Mouse (Mus musculus) midbrain, embryonic 14.5 days (tissue): ENCODE measurements around the gene Dnajb14. TPM values are rescaled to one million over a fixed set of nuclear protein-coding genes. Genes with fewer than 3 reads are reported as not detected.

Experiments
- ATAC-seq: fragments of 200-750 bp; cut with Nextera tagmentation; 2 replicates; pipeline ENCODE4 v1.8.0; 2017; ENCODE audit warnings: moderate number of reproducible peaks, moderate library complexity; ENCODE audit not compliant: low FRiP score, low TSS enrichment
- DNase-seq: peaks from one replicate; pipeline ENCODE4 v3.0.0-alpha.2; 2015
- H3K27ac ChIP-seq: fragments of 300-500 bp; sonication (generic); replicated peaks from 2 replicates; pipeline ENCODE4 v1.5.1; 2014; ENCODE audit warnings: mild to moderate bottlenecking, low read depth, low read length, moderate library complexity
- H3K27me3 ChIP-seq: fragments of 300-500 bp; sonication (generic); 2 replicates; pipeline ENCODE4 v1.6.1; 2014; ENCODE audit warnings: low read length, control low read depth, mixed read lengths; ENCODE audit not compliant: control insufficient read depth, insufficient read depth
- H3K36me3 ChIP-seq: fragments of 300-500 bp; sonication (generic); 2 replicates; pipeline ENCODE4 v1.6.1; 2014; ENCODE audit warnings: low read length, control low read depth; ENCODE audit not compliant: control insufficient read depth, insufficient read depth
- H3K4me1 ChIP-seq: fragments of 300-500 bp; sonication (generic); 2 replicates; pipeline ENCODE4 v1.6.1; 2014; ENCODE audit warnings: mild to moderate bottlenecking, antibody characterized with exemption, low read length, control low read depth; ENCODE audit not compliant: control insufficient read depth, insufficient read depth
- H3K4me2 ChIP-seq: fragments of 300-500 bp; sonication (generic); 2 replicates; pipeline ENCODE4 v1.6.1; 2014; ENCODE audit warnings: mild to moderate bottlenecking, low read length, moderate library complexity
- H3K4me3 ChIP-seq: fragments of 300-500 bp; sonication (generic); replicated peaks from 2 replicates; pipeline ENCODE4 v1.5.1; 2014; ENCODE audit warnings: low read depth, low read length
- H3K9ac ChIP-seq: fragments of 300-500 bp; sonication (generic); replicated peaks from 2 replicates; pipeline ENCODE4 v1.6.1; 2014; ENCODE audit warnings: mild to moderate bottlenecking, low read length, moderate library complexity
- H3K9me3 ChIP-seq: fragments of 300-500 bp; sonication (generic); 2 replicates; pipeline ENCODE4 v1.6.1; 2016; ENCODE audit warnings: low read length, control low read depth, mixed read lengths; ENCODE audit not compliant: control insufficient read depth
- WGBS: fragments of 180-500 bp; shearing (Covaris S2); extraction: QIAGEN DNeasy Blood & Tissue Kit; methylation state at CpG from one replicate; pipeline ENCODE4 v1.1.7; 2014; 5-methylcytosine and 5-hydroxymethylcytosine counted together
- polyA plus RNA-seq: library from polyadenylated mRNA; unstranded; fragments of >200 nt; fragmentation: Nextera tagmentation; extraction: Ambion mirVana; gene quantifications from 2 replicates; pipeline ENCODE4 v1.2.1, GENCODE M21; 2014

The Dnajb14 gene
- polyA plus RNA-seq, result 14.0 and 15.8 TPM in 2 replicates

DNA sequence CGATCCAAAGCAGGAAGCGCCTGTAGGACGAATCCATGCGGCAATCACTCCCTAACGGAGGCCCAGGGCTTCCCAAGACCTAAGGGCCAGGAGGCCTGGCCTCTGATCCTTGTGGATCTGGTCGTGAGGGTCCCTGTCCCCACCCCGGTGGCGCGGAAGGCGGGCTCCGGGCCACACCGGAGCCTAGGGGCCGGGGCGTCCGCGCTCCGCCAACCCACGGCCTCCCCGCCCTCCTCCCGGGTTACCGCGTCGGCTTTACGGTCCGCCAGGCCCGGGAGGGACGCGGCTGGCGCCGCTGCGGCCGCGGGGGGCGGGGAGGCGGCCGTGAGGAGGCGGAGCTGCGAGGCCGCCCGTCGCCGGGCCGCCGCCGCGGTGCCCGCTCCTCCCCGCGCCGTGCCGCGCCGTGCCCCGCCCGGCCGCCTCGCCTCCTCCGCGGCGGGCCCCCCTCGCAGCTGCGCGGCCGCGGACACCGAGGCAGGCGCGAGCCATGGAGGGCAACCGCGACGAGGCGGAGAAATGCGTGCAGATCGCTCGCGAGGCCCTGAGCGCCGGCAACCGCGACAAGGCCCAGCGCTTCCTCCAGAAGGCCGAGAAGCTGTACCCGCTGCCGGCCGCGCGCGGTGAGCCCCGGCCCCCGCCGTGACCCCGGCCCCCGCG lies at the start of gene Dnajb14:
TSS of gene Dnajb14 (plus strand) at position 239 of the 657 bp plus-strand sequence.
- peak within 1 kb of the TSS; percentile 98 for H3K9ac ChIP-seq
- under 1% methylated on average over 78 of the region's 94 CpGs for WGBS
- peaks cover 8% of the 10 kb centered on the region; the same call in 1 of the 2 replicates for H3K36me3 ChIP-seq
- peak within 1 kb of the TSS; percentile 75 for H3K4me3 ChIP-seq
- DNase-seq, result peak; percentile 81
- peak within 1 kb of the TSS; percentile 80 for H3K4me2 ChIP-seq
- ATAC-seq, result peak; percentile 19
- H3K9me3 ChIP-seq, result no peaks in the 10 kb centered on the region
- H3K4me1 ChIP-seq, result peaks cover 7% of the 10 kb centered on the region; the same call in 1 of the 2 replicates
- peak within 1 kb of the TSS; percentile 98 for H3K27ac ChIP-seq
- no peaks in the 10 kb centered on the region for H3K27me3 ChIP-seq

DNA sequence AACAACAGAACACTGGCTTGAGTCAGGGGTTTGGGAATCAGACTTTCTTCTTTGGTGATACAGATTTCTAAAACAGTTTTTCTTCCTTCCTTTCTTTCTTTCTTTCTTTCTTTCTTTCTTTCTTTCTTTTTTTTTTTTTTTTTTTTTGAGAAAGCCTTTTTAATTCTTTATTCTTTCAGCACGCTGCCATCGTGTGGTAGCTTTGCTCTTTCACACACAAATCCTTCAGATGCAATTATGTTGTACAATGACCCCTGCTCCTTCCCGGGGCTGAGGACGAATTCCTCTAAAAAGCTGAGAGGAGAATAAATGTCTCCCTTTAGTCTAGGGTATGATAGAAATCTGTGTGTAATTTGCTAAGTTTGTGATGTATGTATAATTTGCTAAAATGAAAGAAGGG lies 48.8 kb upstream of the Dnajb14 start:
- peaks cover 3% of the 10 kb centered on the region; the same call in 1 of the 2 replicates for H3K4me1 ChIP-seq
- no peaks in the 10 kb centered on the region for H3K27me3 ChIP-seq
- 8% methylated on average over 4 of the region's 4 CpGs for WGBS
- no peak overlapping the region for H3K4me2 ChIP-seq
- H3K4me3 ChIP-seq, result no peak overlapping the region
- DNase-seq, result peak; percentile 68
- H3K9me3 ChIP-seq, result no peaks in the 10 kb centered on the region
- H3K9ac ChIP-seq, result no peak overlapping the region
- no peak overlapping the region for H3K27ac ChIP-seq
- no peaks in the 10 kb centered on the region for H3K36me3 ChIP-seq
- no peak for ATAC-seq

DNA sequence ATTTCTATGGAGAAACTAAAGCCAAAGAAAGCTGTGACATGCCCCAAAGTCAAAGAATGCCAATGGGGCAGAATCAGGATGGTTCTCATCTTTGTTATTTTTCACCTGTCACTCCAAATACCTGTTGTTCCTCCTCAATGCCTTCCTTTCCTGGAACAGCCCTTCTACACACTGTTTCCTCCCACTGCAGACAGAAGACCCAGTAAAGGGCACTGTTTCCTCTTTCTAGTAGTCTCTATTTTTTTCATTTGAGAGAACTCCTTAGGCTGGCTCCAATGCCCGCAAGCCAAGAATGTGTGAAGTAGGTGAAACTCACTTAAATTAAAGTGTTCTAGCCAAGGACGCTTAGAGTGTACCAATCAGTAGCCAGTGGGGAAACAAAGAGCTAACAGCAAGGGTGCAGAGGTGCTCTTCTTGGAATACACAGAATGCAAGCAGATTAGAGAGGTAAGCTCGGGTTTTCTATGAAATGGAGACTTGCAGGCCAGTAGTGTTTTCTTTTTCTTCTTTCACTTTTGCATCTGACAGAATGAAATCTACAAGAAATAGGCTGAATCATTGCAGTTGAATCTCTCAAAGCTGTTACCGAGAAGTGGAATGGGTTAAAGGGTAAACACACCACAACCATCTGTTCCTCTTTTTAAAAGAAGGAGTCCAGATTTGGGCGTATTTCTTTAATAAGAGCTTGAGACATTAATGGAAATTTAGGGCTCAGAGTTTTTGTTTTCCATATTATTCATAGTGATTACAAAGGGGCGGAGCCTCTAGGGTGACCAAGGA lies 46.6 kb upstream of the Dnajb14 start:
- Histone ChIP-seq H3K4me3 (no peak overlapping the region), H3K36me3 (no peaks in the 10 kb centered on the region), H3K4me2 (no peak overlapping the region), H3K4me1 (peaks cover 3% of the 10 kb centered on the region; the same call in 1 of the 2 replicates), H3K27me3 (no peaks in the 10 kb centered on the region), H3K9ac (no peak overlapping the region), H3K27ac (no peak overlapping the region), H3K9me3 (no peaks in the 10 kb centered on the region)
- 82% methylated on average over 6 of the region's 6 CpGs for WGBS
- ATAC-seq (no peak), DNase-seq (no peak)

DNA sequence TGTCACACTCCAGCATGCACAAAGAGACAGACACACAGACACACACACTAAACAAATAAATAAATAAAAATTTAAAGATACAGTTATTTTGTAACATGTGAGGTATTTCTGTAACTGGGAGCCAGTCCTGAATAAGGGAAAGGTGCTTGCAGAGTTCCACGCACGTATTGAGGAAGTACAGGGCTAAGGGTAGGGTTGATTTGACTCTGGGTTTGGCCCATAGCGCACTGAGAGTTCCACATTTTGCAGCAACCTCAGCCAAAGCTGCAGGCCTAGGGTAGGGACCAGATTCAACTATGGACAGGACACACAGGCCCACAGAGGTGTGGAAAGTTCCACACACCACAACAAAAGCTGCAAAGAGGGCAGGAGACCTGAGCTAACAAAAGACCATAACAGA lies 44.2 kb upstream of the Dnajb14 start:
- H3K4me2 ChIP-seq, result no peak overlapping the region
- no peaks in the 10 kb centered on the region for H3K4me1 ChIP-seq
- no peak overlapping the region for H3K27ac ChIP-seq
- WGBS, result 97% methylated on average over 3 of the region's 3 CpGs
- H3K36me3 ChIP-seq, result no peaks in the 10 kb centered on the region
- no peak for DNase-seq
- H3K4me3 ChIP-seq, result no peak overlapping the region
- H3K27me3 ChIP-seq, result no peaks in the 10 kb centered on the region
- H3K9ac ChIP-seq, result no peak overlapping the region
- no peaks in the 10 kb centered on the region for H3K9me3 ChIP-seq
- ATAC-seq, result no peak

DNA sequence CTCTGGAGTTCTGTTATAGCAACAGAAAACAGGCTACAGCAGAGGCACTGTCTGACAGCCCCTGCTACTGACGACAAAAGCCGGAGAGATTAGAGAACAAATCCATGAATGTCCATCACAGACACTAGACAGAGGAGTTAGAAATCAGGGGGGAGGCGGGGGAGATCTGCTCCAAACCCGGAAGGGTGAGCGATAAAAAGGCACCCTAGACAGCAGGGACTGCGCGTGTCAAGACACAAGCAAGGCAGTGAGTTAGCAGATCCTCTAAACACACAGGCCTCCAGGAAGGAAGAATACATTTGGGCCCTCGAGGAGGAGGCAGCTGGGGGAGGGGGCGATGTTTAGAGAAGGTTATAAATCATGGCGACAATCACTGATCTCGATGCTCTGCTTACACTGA lies 39.8 kb upstream of the Dnajb14 start:
- peak; percentile 24 for DNase-seq

DNA sequence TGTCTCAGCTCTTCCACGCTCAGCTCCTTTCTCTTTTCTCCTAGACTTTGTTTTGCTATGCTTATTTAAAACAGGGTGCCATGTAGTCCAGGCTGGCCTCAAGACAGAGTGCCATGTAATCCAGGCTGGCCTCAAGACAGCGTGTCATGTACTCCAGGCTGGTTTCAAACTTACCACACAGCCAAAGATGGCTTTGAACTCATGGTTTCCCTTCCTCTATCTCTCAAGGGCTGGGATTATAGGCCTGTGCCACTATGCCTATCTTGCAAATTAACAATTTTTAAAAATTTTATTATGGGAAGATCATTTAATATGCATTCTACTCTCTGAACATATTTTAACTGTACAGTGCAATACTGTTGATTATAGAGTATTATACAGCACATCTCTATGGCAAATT lies 36.3 kb upstream of the Dnajb14 start:
- H3K4me1 ChIP-seq, result no peaks in the 10 kb centered on the region
- DNase-seq (no peak), ATAC-seq (no peak)
- H3K9me3 ChIP-seq, result no peaks in the 10 kb centered on the region
- H3K4me3 ChIP-seq, result no peak overlapping the region
- no peaks in the 10 kb centered on the region for H3K27me3 ChIP-seq
- H3K9ac ChIP-seq, result no peak overlapping the region
- 93% methylated on average over 2 of the region's 2 CpGs for WGBS
- H3K4me2 ChIP-seq, result no peak overlapping the region
- H3K27ac ChIP-seq, result no peak overlapping the region
- H3K36me3 ChIP-seq, result no peaks in the 10 kb centered on the region

More for the DNA sequence above, 39.8 kb upstream of the Dnajb14 start:
- H3K4me1 ChIP-seq, result no peaks in the 10 kb centered on the region
- no peaks in the 10 kb centered on the region for H3K9me3 ChIP-seq
- no peaks in the 10 kb centered on the region for H3K36me3 ChIP-seq
- no peak overlapping the region for H3K27ac ChIP-seq
- no peak overlapping the region for H3K4me2 ChIP-seq
- no peak overlapping the region for H3K9ac ChIP-seq
- 30% methylated on average over 11 of the region's 11 CpGs for WGBS
- no peak overlapping the region for H3K4me3 ChIP-seq
- ATAC-seq, result peak; percentile 37; the same call in 1 of the 2 replicates
- H3K27me3 ChIP-seq, result no peaks in the 10 kb centered on the region

DNA sequence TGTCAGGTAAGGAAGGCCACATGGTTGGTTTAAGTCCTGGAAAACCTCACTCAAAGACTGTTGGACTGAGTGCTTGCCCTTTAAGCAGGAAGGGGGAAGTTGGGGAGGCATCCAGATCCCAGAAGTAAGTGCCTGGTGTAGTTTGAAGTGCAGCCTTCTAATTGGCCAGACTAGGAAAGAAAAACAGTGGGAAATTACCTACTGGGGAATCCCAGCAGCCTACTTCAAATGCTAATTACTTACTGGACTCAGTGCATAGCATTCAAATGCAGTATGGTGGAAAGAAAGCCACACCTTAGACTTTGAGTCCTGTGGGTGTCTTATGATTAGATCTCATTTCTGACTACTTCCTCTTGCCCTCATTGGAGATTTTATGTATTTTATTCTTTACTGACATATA lies 34.3 kb upstream of the Dnajb14 start:
- no peak overlapping the region for H3K4me2 ChIP-seq
- no peaks in the 10 kb centered on the region for H3K9me3 ChIP-seq
- H3K4me1 ChIP-seq, result no peaks in the 10 kb centered on the region
- H3K36me3 ChIP-seq, result no peaks in the 10 kb centered on the region
- no peaks in the 10 kb centered on the region for H3K27me3 ChIP-seq
- no peak overlapping the region for H3K9ac ChIP-seq
- H3K4me3 ChIP-seq, result no peak overlapping the region
- no peak overlapping the region for H3K27ac ChIP-seq
- ATAC-seq (no peak), DNase-seq (no peak)

DNA sequence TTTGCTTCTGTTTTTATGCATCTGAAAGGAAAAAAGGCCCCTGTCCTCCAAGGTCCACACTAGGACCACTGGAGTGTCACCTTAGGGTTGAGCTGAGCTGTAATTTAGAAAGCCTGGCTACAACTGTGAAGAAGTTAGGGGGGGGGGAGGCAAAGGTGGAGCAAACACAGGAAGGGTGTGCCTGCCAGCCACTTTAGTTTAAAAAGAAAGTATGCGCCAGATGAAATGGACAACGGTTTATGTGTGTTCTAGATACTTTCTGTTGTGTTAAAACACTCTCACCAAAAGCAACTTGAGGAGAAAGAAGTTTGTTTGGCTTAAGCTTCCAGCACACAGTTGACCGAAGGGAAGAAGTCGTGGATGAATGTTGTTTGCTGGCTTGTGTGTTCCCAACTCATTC lies 33.8 kb upstream of the Dnajb14 start:
- Histone ChIP-seq H3K27ac (no peak overlapping the region), H3K27me3 (no peaks in the 10 kb centered on the region), H3K9me3 (no peaks in the 10 kb centered on the region), H3K4me1 (no peaks in the 10 kb centered on the region), H3K4me3 (no peak overlapping the region), H3K9ac (no peak overlapping the region), H3K36me3 (no peaks in the 10 kb centered on the region), H3K4me2 (no peak overlapping the region)
- 90% methylated on average over 4 of the region's 4 CpGs for WGBS
- no peak for DNase-seq
- no peak for ATAC-seq

DNA sequence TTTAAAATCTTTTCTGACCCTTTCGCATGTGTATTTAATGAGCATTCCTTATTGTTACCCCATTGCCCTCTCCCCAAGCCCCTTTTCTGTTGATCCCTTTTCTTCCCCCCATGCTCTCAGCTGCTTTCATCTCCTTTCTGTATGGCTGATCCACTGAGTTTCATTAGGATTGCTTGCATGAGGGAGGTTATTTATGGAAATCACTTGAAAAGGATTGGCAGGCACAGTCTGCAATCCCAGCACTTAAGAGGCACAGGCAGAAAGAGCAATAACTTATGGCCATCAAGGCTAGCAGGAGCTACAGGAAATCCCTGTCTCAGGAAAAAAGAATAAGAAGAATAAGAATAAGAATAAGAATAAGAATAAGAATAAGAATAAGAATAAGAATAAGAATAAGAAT lies 30.9 kb upstream of the Dnajb14 start:
- Histone ChIP-seq H3K36me3 (no peaks in the 10 kb centered on the region), H3K9me3 (no peaks in the 10 kb centered on the region), H3K4me3 (no peak overlapping the region), H3K4me2 (no peak overlapping the region), H3K27me3 (no peaks in the 10 kb centered on the region), H3K4me1 (no peaks in the 10 kb centered on the region), H3K9ac (no peak overlapping the region), H3K27ac (no peak overlapping the region)
- DNase-seq (no peak), ATAC-seq (no peak)
- WGBS, result 88% methylated on average over 1 of the region's 1 CpGs
